ENCODE assay signal across 1 mouse cellular context in the genomic region with DNA sequence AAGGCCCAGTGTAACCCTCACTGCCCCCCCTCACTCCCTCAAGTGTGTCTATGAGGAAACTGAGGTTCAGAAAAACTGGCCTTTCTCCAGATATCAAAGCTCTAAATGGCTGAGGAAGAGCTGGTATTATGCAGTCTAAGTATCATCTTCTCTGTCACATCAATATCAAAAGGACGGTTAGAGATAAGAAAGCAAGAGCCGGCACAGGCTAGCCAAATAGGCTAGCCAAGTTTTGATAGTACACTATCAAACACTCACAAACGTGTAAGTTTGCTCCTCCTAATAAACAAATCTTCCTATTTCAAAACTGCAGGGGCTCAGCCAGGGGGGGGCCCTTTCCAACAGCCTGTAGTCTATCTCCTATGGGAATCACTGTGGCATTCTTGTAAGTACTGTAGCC.
TF ChIP-seq lines count a peak whose summit lies in the region.

No protein-coding gene starts in this region.

TF ChIP-seq in MEL, 35 proteins besides CTCF, POLR2A, EP300 and RAD21 (continued from another document):
- no peak for TF ChIP-seq POLR2AphosphoS5 (IDR thresholded peaks at IDR 0.05; ENCODE audit: borderline replicate concordance, low read depth, low read length)
- TF ChIP-seq MEF2A (IDR thresholded peaks at IDR 0.05; ENCODE audit: extremely low read depth, insufficient replicate concordance, low read depth, low read length, poor library complexity, severe bottlenecking), result no peak
- peak; percentile 91 for TF ChIP-seq TCF12 (IDR thresholded peaks at IDR 0.05; ENCODE audit: low read depth, low read length)
- TF ChIP-seq ZNF384 (IDR thresholded peaks at IDR 0.05; ENCODE audit: low read depth, low read length), result no peak
- TF ChIP-seq GATA1 (IDR thresholded peaks at IDR 0.05; ENCODE audit: low read depth, low read length), result peak; percentile 94
- TF ChIP-seq E2F4 (IDR thresholded peaks at IDR 0.05; ENCODE audit: borderline replicate concordance, low read depth, low read length), result no peak
